Mouse (Mus musculus) small intestine, adult 2 months (tissue): ENCODE measurements around the gene Sim2. TPM values are rescaled to one million over a fixed set of nuclear protein-coding genes. Genes with fewer than 3 reads are reported as not detected.

ENCODE experiments used
- H3K27ac ChIP-seq: fragments of 200-500 bp; 2 replicates; pipeline ENCODE4 v1.5.1; 2012; ENCODE audit warnings: low read depth, low read length, control low read depth, inconsistent platforms; ENCODE audit not compliant: insufficient read depth
- H3K27me3 ChIP-seq: fragments of 200-500 bp; 2 replicates; pipeline ENCODE4 v1.6.1; 2012; ENCODE audit warnings: mild to moderate bottlenecking, moderate library complexity, low read length, inconsistent platforms; ENCODE audit not compliant: control insufficient read depth, insufficient read depth
- H3K36me3 ChIP-seq: fragments of 200-500 bp; 2 replicates; pipeline ENCODE4 v1.6.1; 2012; ENCODE audit warnings: mild to moderate bottlenecking, low read length, control low read depth, inconsistent platforms; ENCODE audit not compliant: control insufficient read depth, insufficient read depth
- H3K4me1 ChIP-seq: fragments of 200-500 bp; 2 replicates; pipeline ENCODE4 v1.6.1; 2012; ENCODE audit warnings: low read length, inconsistent platforms, mixed read lengths; ENCODE audit not compliant: control insufficient read depth, insufficient read depth, insufficient read length
- H3K4me3 ChIP-seq: fragments of 200-500 bp; 2 replicates; pipeline ENCODE4 v1.5.1; 2012; ENCODE audit warnings: low read depth, mild to moderate bottlenecking, control low read depth, inconsistent platforms, low read length, moderate library complexity
- CTCF ChIP-seq: fragments of 200-500 bp; IDR thresholded peaks from 2 replicates; pipeline ENCODE4 v1.5.1; 2012; ENCODE audit warnings: low read depth, mild to moderate bottlenecking, control low read depth, inconsistent platforms, low read length, moderate library complexity, mixed read lengths; ENCODE audit not compliant: insufficient replicate concordance, insufficient read length; ENCODE audit errors: extremely low read depth
- POLR2A ChIP-seq: fragments of 200-500 bp; IDR thresholded peaks from 2 replicates; pipeline ENCODE4 v1.6.1; 2012; ENCODE audit warnings: low read depth, mild to moderate bottlenecking, control low read depth, inconsistent platforms, low read length, moderate library complexity
- WGBS: fragments of 180-500 bp; shearing (Covaris S2); methylation state at CpG from one replicate; pipeline ENCODE4 v1.1.7; 2018; 5-methylcytosine and 5-hydroxymethylcytosine counted together
- polyA plus RNA-seq: library from polyadenylated mRNA; depleted of rRNA; stranded (reverse); fragments of >200 nt; gene quantifications from 2 replicates; pipeline ENCODE4 v1.2.3, GENCODE M21; 2012

Gene Sim2
- polyA plus RNA-seq, 1 experiment, result not detected

DNA sequence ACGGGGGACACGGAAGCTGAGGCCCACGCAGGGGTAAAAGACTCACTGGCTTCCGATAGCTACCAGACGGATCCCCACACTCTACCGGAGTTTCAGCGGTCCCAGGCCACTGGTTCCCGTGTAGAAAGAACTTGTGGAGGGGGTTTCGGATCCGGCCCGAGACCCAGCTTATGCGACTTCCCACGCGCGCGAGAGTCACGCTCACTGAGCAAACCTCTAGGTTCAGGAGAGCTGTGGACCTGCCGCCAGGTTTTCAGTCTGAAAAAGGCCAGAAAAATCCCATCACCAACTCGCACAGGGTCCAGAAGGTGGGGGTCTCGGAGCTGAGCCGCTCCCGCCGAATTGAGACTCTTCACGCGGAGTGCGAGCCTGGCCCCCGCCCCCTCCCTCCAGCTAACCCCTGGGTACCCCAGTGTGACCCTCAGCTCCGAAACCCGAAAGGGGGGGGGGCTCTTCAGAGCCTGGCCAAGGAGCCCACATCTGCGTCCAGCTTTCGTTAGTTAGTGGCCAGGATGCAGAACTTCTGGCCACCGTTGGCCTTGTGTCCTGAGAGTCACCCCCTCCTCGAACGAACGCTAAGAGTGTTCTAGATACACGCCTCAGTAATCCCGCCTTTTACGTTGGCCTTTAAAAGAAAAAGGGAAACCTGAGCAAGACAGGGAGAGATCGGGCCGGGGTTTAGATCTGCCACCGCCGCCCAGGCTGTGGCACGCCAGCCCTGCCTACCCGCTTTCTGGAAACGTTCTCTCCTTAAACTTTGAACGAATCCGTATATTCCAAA lies 5.5 kb upstream of the Sim2 start:
- peaks cover 78% of the 10 kb centered on the region for H3K27me3 ChIP-seq
- no peak overlapping the region for H3K4me3 ChIP-seq
- no peak for TF ChIP-seq POLR2A
- TF ChIP-seq CTCF, result no peak
- H3K27ac ChIP-seq, result no peak overlapping the region
- no peaks in the 10 kb centered on the region for H3K4me1 ChIP-seq
- WGBS, result 6% methylated on average over 47 of the region's 47 CpGs
- H3K36me3 ChIP-seq, result no peaks in the 10 kb centered on the region

- no peak overlapping the region for H3K27ac ChIP-seq
- 8% methylated on average over 13 of the region's 13 CpGs for WGBS
Observed at GRCm38 (mm10) chr16:94079856-94080555, 4.7 kb upstream of the Sim2 start.

GRCm38 (mm10) chr16:94081596-94081995 lies 3.1 kb upstream of the Sim2 start:
- 29% methylated on average over 5 of the region's 5 CpGs for WGBS
- peaks cover 88% of the 10 kb centered on the region for H3K27me3 ChIP-seq
- H3K36me3 ChIP-seq, result no peaks in the 10 kb centered on the region
- H3K4me3 ChIP-seq, result no peak overlapping the region
- H3K27ac ChIP-seq, result no peak overlapping the region
- no peak for TF ChIP-seq CTCF
- TF ChIP-seq POLR2A, result no peak
- peaks cover 10% of the 10 kb centered on the region; the same call in 1 of the 2 replicates for H3K4me1 ChIP-seq

More at GRCm38 (mm10) chr16:94079856-94080555, 4.7 kb upstream of the Sim2 start:
- TF ChIP-seq POLR2A, result no peak
- no peak for TF ChIP-seq CTCF
- H3K4me3 ChIP-seq, result no peak overlapping the region
- H3K4me1 ChIP-seq, result no peaks in the 10 kb centered on the region; the same call in 1 of the 2 replicates
- H3K36me3 ChIP-seq, result no peaks in the 10 kb centered on the region
- peaks cover 85% of the 10 kb centered on the region for H3K27me3 ChIP-seq

- Histone ChIP-seq H3K36me3 (no peaks in the 10 kb centered on the region), H3K27me3 (peaks cover 87% of the 10 kb centered on the region), H3K4me3 (no peak overlapping the region), H3K27ac (no peak overlapping the region), H3K4me1 (peaks cover 10% of the 10 kb centered on the region; the same call in 1 of the 2 replicates)
- TF ChIP-seq POLR2A (no peak), CTCF (no peak)
- WGBS, result 12% methylated on average over 8 of the region's 8 CpGs
Observed at GRCm38 (mm10) chr16:94081996-94082708, 2.6 kb upstream of the Sim2 start.

DNA sequence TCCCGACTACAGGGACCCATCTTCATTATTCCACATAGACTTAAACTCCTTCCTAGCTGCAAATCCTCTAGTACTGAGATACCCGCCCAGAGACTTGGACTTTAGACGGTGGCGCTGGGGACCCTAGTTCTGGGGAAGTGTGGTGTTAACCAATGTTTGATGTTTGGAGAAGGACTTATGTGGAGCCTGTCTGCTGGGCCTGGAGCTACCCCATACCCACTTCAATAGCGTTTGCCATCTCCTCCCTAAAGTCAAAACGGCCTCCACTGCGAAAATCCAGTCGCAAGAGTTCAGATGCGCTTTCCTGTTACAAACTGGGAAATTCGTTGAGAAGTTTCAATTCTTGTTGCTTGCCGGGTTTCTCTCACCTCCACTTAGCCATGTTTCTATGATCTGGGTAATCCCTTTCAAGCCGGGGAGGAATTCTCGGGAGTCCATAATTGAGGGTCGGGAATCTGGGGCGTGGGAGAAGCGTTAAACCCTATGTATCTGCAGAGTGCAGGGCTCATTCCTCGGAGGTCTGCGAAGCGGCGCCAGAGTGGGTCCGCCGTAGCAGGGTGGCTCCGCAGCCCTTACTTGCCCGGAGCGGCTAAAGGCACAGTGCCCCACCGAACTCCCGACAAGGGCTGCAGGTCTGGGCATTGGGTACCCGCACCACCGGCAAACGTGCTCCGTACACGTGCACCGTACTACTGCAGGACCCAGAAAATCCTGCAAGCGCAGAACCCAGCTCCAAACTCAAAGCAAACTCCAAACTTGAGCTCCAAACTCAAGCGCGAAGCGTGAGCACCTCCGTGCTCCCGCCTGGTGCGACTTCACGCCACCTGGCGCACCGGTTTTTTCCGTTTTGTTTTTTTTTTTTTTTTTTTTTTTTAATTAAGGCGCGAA lies 1.5 kb upstream of the Sim2 start:
- no peaks in the 10 kb centered on the region for H3K36me3 ChIP-seq
- 4% methylated on average over 46 of the region's 46 CpGs for WGBS
- H3K4me3 ChIP-seq, result no peak overlapping the region
- H3K4me1 ChIP-seq, result peaks cover 10% of the 10 kb centered on the region; the same call in 1 of the 2 replicates
- no peak overlapping the region for H3K27ac ChIP-seq
- no peak for TF ChIP-seq POLR2A
- peaks cover 87% of the 10 kb centered on the region for H3K27me3 ChIP-seq

GRCm38 (mm10) chr16:94083848-94084525 lies 744 bp upstream of the Sim2 start:
- Histone ChIP-seq H3K27me3 (peaks cover 89% of the 10 kb centered on the region), H3K4me3 (no peak overlapping the region), H3K4me1 (peaks cover 10% of the 10 kb centered on the region; the same call in 1 of the 2 replicates), H3K27ac (no peak overlapping the region), H3K36me3 (no peaks in the 10 kb centered on the region)
- 3% methylated on average over 41 of the region's 41 CpGs for WGBS
- no peak for TF ChIP-seq CTCF
- no peak for TF ChIP-seq POLR2A
